ENCODE assay signal across 19 mouse cellular contexts in the genomic region with DNA sequence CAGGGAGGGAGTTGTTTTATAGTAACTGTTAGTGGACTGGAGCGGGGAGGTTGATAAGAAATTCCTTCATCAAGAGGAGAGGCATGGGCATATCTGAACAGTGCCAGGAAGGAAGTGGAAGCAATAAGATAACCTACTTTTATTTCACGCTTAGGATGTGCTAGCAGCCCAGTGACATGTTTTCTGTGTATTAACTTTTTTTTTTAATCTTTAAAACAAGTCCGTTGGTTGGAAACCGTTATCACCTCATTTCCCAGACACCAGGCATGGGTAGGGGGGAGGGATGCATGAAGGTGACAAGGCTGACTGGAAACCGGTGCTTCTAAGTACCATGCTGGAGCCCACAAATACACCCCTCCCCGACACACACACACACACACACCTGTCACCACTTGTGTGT.
DNase-seq lines count a peak whose midpoint lies in the region; ATAC-seq and TF ChIP-seq lines count a peak whose summit lies in the region.
"Had no signal": no experiment of that assay in that cellular context is flagged by ENCODE, and none has a peak within 500 bp of the region (broad histone marks: within the 10 kb centered on the region; RNA-seq: fewer than 3 reads in every experiment).

No protein-coding gene starts in this region.

- no peak for DNase-seq in heart, postnatal 36 days
- peak; percentile 38 for DNase-seq in liver
- peak; percentile 29 to 45 (median 36) for DNase-seq in liver, embryonic 14.5 days (ENCODE audit: low read depth in 3 of 3, low spot score in 3 of 3)
- DNase-seq in yolk sac, embryonic 10.5 days (ENCODE audit: low spot score), result no peak
- DNase-seq in kidney, postnatal 36 days, result no peak
- no peak for DNase-seq in lung, postnatal 4 days
- DNase-seq: adrenal gland, adult 2 months; adrenal gland, postnatal 25 days; cerebellum, adult 18-20 months; cerebellum, adult 9-11 months; gastrocnemius, postnatal 14 days; heart, adult 2 months had no signal

- peaks cover 3% of the 10 kb centered on the region; the same call in 1 of the 2 replicates for H3K4me1 ChIP-seq in heart, embryonic 12.5 days (replicated peaks)
- peaks cover 0 to 12% of the 10 kb centered on the region in 2 experiments; a peak in 2 of 4 replicates for H3K4me1 ChIP-seq in liver, embryonic 14.5 days (replicated peaks; ENCODE audit: control insufficient read depth in 2 of 2, insufficient read depth in 2 of 2, low read length in 1 of 2)
- H3K4me1 ChIP-seq: hindbrain, embryonic 13.5 days had no signal

- H3K4me3 ChIP-seq in heart, embryonic 12.5 days, result no peak overlapping the region
- no peak overlapping the region for H3K4me3 ChIP-seq in liver, embryonic 14.5 days (ENCODE audit: insufficient read depth in 1 of 2, low read depth in 2 of 2, low read length in 2 of 2)
- H3K4me3 ChIP-seq: embryonic facial prominence, embryonic 10.5 days; heart, adult 2 months; heart, embryonic 13.5 days; hindbrain, embryonic 13.5 days had no signal

- no peaks in the 10 kb centered on the region for H3K9me3 ChIP-seq in heart, embryonic 12.5 days (replicated peaks)
- H3K9me3 ChIP-seq in liver, embryonic 14.5 days (ENCODE audit: control insufficient read depth, low read length), result no peaks in the 10 kb centered on the region
- H3K9me3 ChIP-seq: embryonic facial prominence, embryonic 10.5 days; heart, embryonic 13.5 days; hindbrain, embryonic 13.5 days had no signal

- H3K36me3 ChIP-seq in heart, embryonic 12.5 days, result no peaks in the 10 kb centered on the region
- H3K36me3 ChIP-seq in liver, embryonic 14.5 days (replicated peaks; ENCODE audit: control insufficient read depth, insufficient read depth, low read depth), result no peaks in the 10 kb centered on the region
- H3K36me3 ChIP-seq: embryonic facial prominence, embryonic 10.5 days; heart, embryonic 13.5 days; hindbrain, embryonic 13.5 days had no signal

- H3K27ac ChIP-seq in heart, embryonic 12.5 days (ENCODE audit: poor library complexity, severe bottlenecking), result no peak overlapping the region
- no peak overlapping the region for H3K27ac ChIP-seq in liver, embryonic 14.5 days
- H3K27ac ChIP-seq: embryonic facial prominence, embryonic 10.5 days; heart, adult 2 months; heart, embryonic 13.5 days; hindbrain, embryonic 13.5 days; hindbrain, postnatal 0 days had no signal

- no peak overlapping the region for H3K9ac ChIP-seq in heart, embryonic 12.5 days
- H3K9ac ChIP-seq in liver, embryonic 14.5 days (replicated peaks), result no peak overlapping the region
- H3K9ac ChIP-seq: heart, embryonic 13.5 days; hindbrain, embryonic 13.5 days had no signal

- H3K27me3 ChIP-seq in heart, embryonic 12.5 days (replicated peaks), result no peaks in the 10 kb centered on the region
- H3K27me3 ChIP-seq in liver, embryonic 14.5 days (ENCODE audit: control insufficient read depth, insufficient read depth, low read length), result no peaks in the 10 kb centered on the region
- H3K27me3 ChIP-seq: CH12.LX; hindbrain, embryonic 13.5 days had no signal

- intact Hi-C loops in heart, postnatal 36 days (cut with DNase I), result no loop called here

- 30% methylated on average over 6 of the region's 6 CpGs for WGBS in heart, embryonic 12.5 days
- 22% methylated on average over 6 of the region's 6 CpGs for WGBS in liver, embryonic 14.5 days (ENCODE audit: insufficient replicate concordance)

- TF ChIP-seq CTCF in liver, embryonic 14.5 days (IDR thresholded peaks at IDR 0.05; ENCODE audit: low read depth), result no peak

- TF ChIP-seq EP300 in liver, embryonic 14.5 days (IDR thresholded peaks at IDR 0.05; ENCODE audit: low read depth), result peak; percentile 83

- no peak overlapping the region for H3K4me2 ChIP-seq in heart, embryonic 12.5 days
- no peak overlapping the region; the same call in 1 of the 2 replicates for H3K4me2 ChIP-seq in liver, embryonic 14.5 days (ENCODE audit: low read depth)
- H3K4me2 ChIP-seq: heart, embryonic 13.5 days; hindbrain, embryonic 13.5 days had no signal

- peak; percentile 61 for ATAC-seq in heart, embryonic 12.5 days (ENCODE audit: insufficient number of reproducible peaks, low FRiP score)
- ATAC-seq in liver, embryonic 14.5 days (ENCODE audit: insufficient read depth), result peak; percentile 90
- ATAC-seq: forebrain, embryonic 16.5 days; hindbrain, postnatal 0 days had no signal

Comparison
In these comparisons a context has a peak if more than half of its experiments do, and no peak if none do; other contexts are left out.
1. DNase-seq: peak in liver (single experiment) and liver, embryonic 14.5 days (3 of 3); none in heart, postnatal 36 days (0 of 2), yolk sac, embryonic 10.5 days (single experiment), kidney, postnatal 36 days (0 of 2) and lung, postnatal 4 days (0 of 2).